Mouse (Mus musculus) liver, embryonic 14.5 days (tissue): ENCODE measurements around the gene Myh14.

Experiments
- CTCF ChIP-seq: IDR thresholded peaks from 2 replicates; pipeline ENCODE4 v1.5.1; 2016; ENCODE audit warnings: antibody characterized with exemption, low read depth, control low read depth
- EP300 ChIP-seq: IDR thresholded peaks from 2 replicates; pipeline ENCODE4 v1.6.1; 2016; ENCODE audit warnings: antibody characterized with exemption, low read depth

- TF ChIP-seq CTCF (no peak), EP300 (no peak)
Measured at GRCm38 (mm10) chr7:44570989-44571388, 99.7 kb downstream of the Myh14 start.
